Mouse (Mus musculus): ENCODE measurements at regions not wholly inside any gene's neighbourhood (a gene's known extent, or its start where the extent isn't known, plus 50 kb on each side); places are given as distances from the start of the nearest gene placed in this dataset.

DNA sequence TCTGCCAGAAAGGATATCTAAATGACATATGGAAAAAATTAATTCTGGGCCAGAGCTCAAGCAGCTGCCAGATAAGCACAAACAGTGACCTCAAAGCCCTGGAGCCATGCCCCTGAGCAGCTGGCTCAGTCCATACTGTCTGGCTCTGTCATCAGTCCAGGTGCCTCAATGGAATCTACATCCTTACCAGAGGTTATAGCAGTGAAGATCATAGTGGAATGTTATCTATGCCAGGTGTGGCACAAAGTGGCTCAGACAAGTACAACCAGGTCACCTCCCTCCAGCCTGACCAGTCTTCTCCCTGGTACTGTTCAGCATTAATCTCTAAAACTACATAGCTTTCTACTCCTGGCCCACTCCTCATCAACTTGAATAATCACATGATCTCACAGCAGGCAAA lies 64.4 kb upstream of the Prl2c3 start:
- TF ChIP-seq CTCF (IDR thresholded peaks at IDR 0.05; ENCODE audit: low read depth, low read length), result no peak
- TF ChIP-seq GATA1 (IDR thresholded peaks at IDR 0.05; ENCODE audit: borderline replicate concordance, low read length), result no peak
- TF ChIP-seq TAL1 (conservative IDR thresholded peaks at IDR 0.05; ENCODE audit: low read depth, low read length), result no peak

All from G1E (cell line).